ENCODE assay signal across 25 mouse cellular contexts in genomic region chr17:62685181-62685580, GRCm38 (mm10).
DNase-seq lines count a peak whose midpoint lies in the region; ATAC-seq lines count a peak whose summit lies in the region.
"Had no signal": no experiment of that assay in that cellular context is flagged by ENCODE, and none has a peak within 500 bp of the region (broad histone marks: within the 10 kb centered on the region; RNA-seq: fewer than 3 reads in every experiment).

No protein-coding gene starts in this region.

- 57% methylated on average over 6 of the region's 6 CpGs for WGBS in forebrain, embryonic 10.5 days
- 52% methylated on average over 6 of the region's 6 CpGs for WGBS in forebrain, embryonic 11.5 days

- H3K9ac ChIP-seq in forebrain, embryonic 11.5 days (ENCODE audit: low read length): no peak overlapping the region
- H3K9ac ChIP-seq: forebrain, embryonic 12.5 days; hindbrain, embryonic 15.5 days; intestine, embryonic 15.5 days; liver, postnatal 0 days; midbrain, embryonic 13.5 days; neural tube, embryonic 13.5 days had no signal

- H3K9me3 ChIP-seq in forebrain, embryonic 10.5 days: no peaks in the 10 kb centered on the region
- no peaks in the 10 kb centered on the region for H3K9me3 ChIP-seq in forebrain, embryonic 11.5 days (ENCODE audit: control insufficient read depth, low read length)
- H3K9me3 ChIP-seq: forebrain, embryonic 12.5 days; hindbrain, embryonic 15.5 days; intestine, embryonic 15.5 days; midbrain, embryonic 13.5 days; neural tube, embryonic 13.5 days had no signal

- no peak for DNase-seq in forebrain, embryonic 10.5 days (ENCODE audit: extremely low spot score, low spot score)
- no peak for DNase-seq in forebrain, embryonic 11.5 days (ENCODE audit: low spot score)
- peak; percentile 17 for DNase-seq in kidney, adult 9 months
- no peak for DNase-seq in kidney, postnatal 10 days
- peak; percentile 70 for DNase-seq in R1 (ENCODE audit: low read depth, low spot score)
- peak; percentile 6 to 43 for DNase-seq in kidney, postnatal 25 days
- no peak for DNase-seq in spleen, adult 12 weeks (ENCODE audit: low spot score)
- DNase-seq in retina, postnatal 1 day: no peak
- DNase-seq: adrenal gland, postnatal 25 days; cerebellum, adult 11-12 months; cerebellum, postnatal 25 days; embryo, embryonic 11 days; gastrocnemius, postnatal 10 days; heart, postnatal 36 days; liver, postnatal 0 days; lung, postnatal 10 days; right cerebral cortex, postnatal 14 days; thymus, postnatal 4 days had no signal

- H3K36me3 ChIP-seq in forebrain, embryonic 10.5 days (replicated peaks): no peaks in the 10 kb centered on the region
- H3K36me3 ChIP-seq in forebrain, embryonic 11.5 days (ENCODE audit: control insufficient read depth, insufficient read depth, low read length): no peaks in the 10 kb centered on the region
- H3K36me3 ChIP-seq: forebrain, embryonic 12.5 days; hindbrain, embryonic 15.5 days; intestine, embryonic 15.5 days; midbrain, embryonic 13.5 days; neural tube, embryonic 13.5 days had no signal

- no peak overlapping the region for H3K4me2 ChIP-seq in forebrain, embryonic 11.5 days (ENCODE audit: low read depth, low read length, severe bottlenecking)
- H3K4me2 ChIP-seq: forebrain, embryonic 12.5 days; hindbrain, embryonic 15.5 days; intestine, embryonic 15.5 days; midbrain, embryonic 13.5 days; neural tube, embryonic 13.5 days had no signal

- H3K27ac ChIP-seq in forebrain, embryonic 10.5 days: peak overlapping the region; percentile 1; the same call in 1 of the 2 replicates
- no peak overlapping the region for H3K27ac ChIP-seq in forebrain, embryonic 11.5 days (ENCODE audit: low read depth, low read length)
- H3K27ac ChIP-seq: forebrain, embryonic 12.5 days; hindbrain, embryonic 15.5 days; intestine, embryonic 15.5 days; layer of hippocampus, adult 2 months; midbrain, embryonic 13.5 days; neural tube, embryonic 13.5 days had no signal

- ATAC-seq in forebrain, embryonic 11.5 days (replicated peaks; ENCODE audit: low FRiP score): no peak
- ATAC-seq: activated CD4-positive, CD25-positive, alpha-beta regulatory T cell, adult 4 months; intestine, embryonic 15.5 days; liver, postnatal 0 days; midbrain, embryonic 13.5 days had no signal

- peaks cover 42% of the 10 kb centered on the region for H3K4me1 ChIP-seq in forebrain, embryonic 10.5 days
- H3K4me1 ChIP-seq in forebrain, embryonic 11.5 days (replicated peaks; ENCODE audit: control insufficient read depth, insufficient read depth, low read length): no peaks in the 10 kb centered on the region
- H3K4me1 ChIP-seq: hindbrain, embryonic 15.5 days had no signal

- no peak overlapping the region for H3K4me3 ChIP-seq in forebrain, embryonic 10.5 days
- no peak overlapping the region for H3K4me3 ChIP-seq in forebrain, embryonic 11.5 days (ENCODE audit: low read depth, low read length)
- H3K4me3 ChIP-seq: forebrain, embryonic 12.5 days; hindbrain, embryonic 15.5 days; intestine, embryonic 15.5 days; layer of hippocampus, adult 2 months; midbrain, embryonic 13.5 days; neural tube, embryonic 13.5 days had no signal

- no peaks in the 10 kb centered on the region for H3K27me3 ChIP-seq in forebrain, embryonic 10.5 days (ENCODE audit: poor library complexity, severe bottlenecking)
- no peaks in the 10 kb centered on the region for H3K27me3 ChIP-seq in forebrain, embryonic 11.5 days (ENCODE audit: control insufficient read depth, insufficient read depth, low read length)
- H3K27me3 ChIP-seq: forebrain, embryonic 12.5 days; hindbrain, embryonic 15.5 days; intestine, embryonic 15.5 days; midbrain, embryonic 13.5 days; neural tube, embryonic 13.5 days had no signal

Comparison
In these comparisons a context has a peak if more than half of its experiments do, and no peak if none do; other contexts are left out.
1. DNase-seq: peak in kidney, adult 9 months (single experiment), R1 (single experiment) and kidney, postnatal 25 days (2 of 2); none in forebrain, embryonic 10.5 days (single experiment), forebrain, embryonic 11.5 days (single experiment), kidney, postnatal 10 days (single experiment), spleen, adult 12 weeks (single experiment) and retina, postnatal 1 day (single experiment).